Mouse (Mus musculus): Measurements from ENCODE around the gene Cd3eap. TPM values are rescaled to one million over a fixed set of nuclear protein-coding genes. Genes with fewer than 3 reads are reported as not detected.

Cd3eap gene
- total and polyA plus RNA-seq, 3 experiments: 43.9 to 49.8 TPM; not detected in 1

- TF ChIP-seq MEF2A (IDR thresholded peaks at IDR 0.05; ENCODE audit: extremely low read depth, insufficient replicate concordance, low read depth, low read length, poor library complexity, severe bottlenecking) (no peak), KAT2A (conservative IDR thresholded peaks at IDR 0.05; ENCODE audit: low read depth, low read length) (no peak), ZNF384 (IDR thresholded peaks at IDR 0.05; ENCODE audit: low read depth, low read length) (no peak), UBTF (IDR thresholded peaks at IDR 0.05; ENCODE audit: borderline replicate concordance, insufficient read depth, low read depth, low read length) (no peak), ELF1 (IDR thresholded peaks at IDR 0.05; ENCODE audit: low read depth, low read length) (peak; percentile 26; the same call in 1 of the 2 replicates), SIN3A (IDR thresholded peaks at IDR 0.05; ENCODE audit: low read length) (peak; percentile 67)
- Histone ChIP-seq H3K9me3 (replicated peaks; ENCODE audit: insufficient read depth, low read length) (no peaks in the 10 kb centered on the region), H3K27me3 (ENCODE audit: control insufficient read depth in 1 of 2, insufficient read depth in 2 of 2, low read length in 2 of 2) (peaks cover 0 to 2% of the 10 kb centered on the region in 2 experiments; a peak in 1 of 4 replicates), H3K27ac (ENCODE audit: control insufficient read depth, low read depth, low read length) (peak overlapping the region; percentile 45; the same call in 1 of the 2 replicates), H3K4me1 (ENCODE audit: control insufficient read depth in 1 of 2, insufficient read depth in 2 of 2, low read length in 2 of 2) (peaks cover 9 to 19% of the 10 kb centered on the region in 2 experiments), H3K4me3 (ENCODE audit: control insufficient read depth in 1 of 2, insufficient read depth in 1 of 2, low read depth in 2 of 2, low read length in 2 of 2) (peak overlapping the region; percentile 53 to 87), H3K9ac (ENCODE audit: control insufficient read depth, low read depth, low read length, poor library complexity, severe bottlenecking) (peak overlapping the region; percentile 51; the same call in 1 of the 2 replicates), H3K36me3 (ENCODE audit: control insufficient read depth in 1 of 2, insufficient read depth in 2 of 2, low read length in 2 of 2) (peaks cover 0 to 15% of the 10 kb centered on the region in 2 experiments; a peak in 2 of 4 replicates), H3K79me2 (ENCODE audit: control insufficient read depth, insufficient read depth, low read length, poor library complexity) (no peaks in the 10 kb centered on the region)
- peak; percentile 85 for DNase-seq (ENCODE audit: low read depth, low spot score)
These were observed 32.9 kb downstream of the Cd3eap start for GRCm38 (mm10) chr7:19326359-19326758.

GRCm38 (mm10) chr7:19325262-19326199 lies 33.8 kb downstream of the Cd3eap start:
- peaks cover 0 to 15% of the 10 kb centered on the region in 2 experiments; a peak in 2 of 4 replicates for H3K36me3 ChIP-seq (ENCODE audit: control insufficient read depth in 1 of 2, insufficient read depth in 2 of 2, low read length in 2 of 2)
- TF ChIP-seq TCF12 (IDR thresholded peaks at IDR 0.05; ENCODE audit: low read depth, low read length) (peak; percentile 58), TAL1 (IDR thresholded peaks at IDR 0.05; ENCODE audit: low read length) (peak; percentile 27; the same call in 1 of the 2 replicates), BHLHE40 (IDR thresholded peaks at IDR 0.05; ENCODE audit: borderline replicate concordance, low read depth, low read length) (no peak), POLR2A (IDR thresholded peaks at IDR 0.05; ENCODE audit: control insufficient read depth in 1 of 2, insufficient read depth in 1 of 2, low read depth in 1 of 2, low read length in 2 of 2, poor library complexity in 1 of 2) (no peak), ETS1 (IDR thresholded peaks at IDR 0.05; ENCODE audit: low read depth, low read length) (peak; percentile 77), MXI1 (IDR thresholded peaks at IDR 0.05; ENCODE audit: low read depth, low read length) (peak; percentile 37; the same call in 1 of the 2 replicates), MEF2A (IDR thresholded peaks at IDR 0.05; ENCODE audit: extremely low read depth, insufficient replicate concordance, low read depth, low read length, poor library complexity, severe bottlenecking) (peak; percentile 27; the same call in 1 of the 2 replicates), CTCF (IDR thresholded peaks at IDR 0.05 in 2 of 3, conservative IDR thresholded peaks at IDR 0.05 in 1 of 3; ENCODE audit: control insufficient read depth in 1 of 3, insufficient read depth in 1 of 3, low read depth in 2 of 3, low read length in 3 of 3, poor library complexity in 1 of 3, severe bottlenecking in 1 of 3) (no peak), GABPA (IDR thresholded peaks at IDR 0.05; ENCODE audit: low read depth, low read length) (no peak), EP300 (IDR thresholded peaks at IDR 0.05; ENCODE audit: low read depth in 1 of 2, low read length in 2 of 2) (peak; percentile 40 to 43; a peak in 2 of 4 replicates), GATA1 (IDR thresholded peaks at IDR 0.05; ENCODE audit: low read depth, low read length) (peak; percentile 80), RCOR1 (IDR thresholded peaks at IDR 0.05; ENCODE audit: low read depth, low read length) (0 out of 2 replicates have a peak, but pooled peaks have one; percentile 22), KAT2A (conservative IDR thresholded peaks at IDR 0.05; ENCODE audit: low read depth, low read length) (no peak), TBP (IDR thresholded peaks at IDR 0.05; ENCODE audit: low read depth, low read length) (peak; percentile 67), ZNF384 (IDR thresholded peaks at IDR 0.05; ENCODE audit: low read depth, low read length) (peak; percentile 84)
- no peaks in the 10 kb centered on the region for H3K9me3 ChIP-seq (replicated peaks; ENCODE audit: insufficient read depth, low read length)
- no peaks in the 10 kb centered on the region for H3K79me2 ChIP-seq (ENCODE audit: control insufficient read depth, insufficient read depth, low read length, poor library complexity)
- H3K4me3 ChIP-seq (ENCODE audit: control insufficient read depth in 1 of 2, insufficient read depth in 1 of 2, low read depth in 2 of 2, low read length in 2 of 2): peak overlapping the region; percentile 14 to 36; a peak in 2 of 4 replicates
- peak; percentile 79 for DNase-seq (ENCODE audit: low read depth, low spot score)
- peaks cover 0 to 2% of the 10 kb centered on the region in 2 experiments; a peak in 1 of 4 replicates for H3K27me3 ChIP-seq (ENCODE audit: control insufficient read depth in 1 of 2, insufficient read depth in 2 of 2, low read length in 2 of 2)
- H3K27ac ChIP-seq (ENCODE audit: control insufficient read depth, low read depth, low read length): peak overlapping the region; percentile 58
- peak overlapping the region; percentile 21; the same call in 1 of the 2 replicates for H3K9ac ChIP-seq (ENCODE audit: control insufficient read depth, low read depth, low read length, poor library complexity, severe bottlenecking)
- peaks cover 9 to 21% of the 10 kb centered on the region in 2 experiments for H3K4me1 ChIP-seq (ENCODE audit: control insufficient read depth in 1 of 2, insufficient read depth in 2 of 2, low read length in 2 of 2)

Measured in MEL (cell line).